Mouse (Mus musculus) frontal cortex, postnatal 36 days (tissue): ENCODE measurements at regions not wholly inside any gene's neighbourhood (a gene's known extent, or its start where the extent isn't known, plus 50 kb on each side); places are given as distances from the start of the nearest gene placed in this dataset.
A peak's percentile ranks its signal among the peaks of the same experiment; 100 is the strongest.

Source experiments
- DNase-seq, 2 experiments: peaks; one replicate each; pipeline ENCODE4 v3.0.0; 2022; ENCODE audit warnings: low spot score in 2 of 2

DNA sequence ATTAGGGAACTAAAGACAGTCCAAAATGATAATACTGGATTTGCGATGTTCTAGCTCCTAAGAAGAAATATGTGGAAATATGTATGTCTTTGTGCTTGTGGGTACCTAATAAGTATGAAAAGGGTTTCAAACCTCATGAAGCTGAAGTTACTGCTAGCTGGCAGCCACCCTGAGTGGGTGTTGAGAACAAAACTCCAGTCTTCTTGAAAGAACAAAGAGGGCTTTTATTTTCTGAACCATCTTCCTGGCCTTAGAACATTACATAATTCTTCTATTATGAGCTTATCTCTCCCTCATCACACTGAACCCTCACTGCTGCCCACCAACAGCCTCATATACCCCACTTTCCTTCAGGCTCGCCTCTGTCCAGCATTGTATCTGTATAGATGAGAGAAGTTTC lies 905.6 kb upstream of the Slc10a2 start:
- DNase-seq = no peak

DNA sequence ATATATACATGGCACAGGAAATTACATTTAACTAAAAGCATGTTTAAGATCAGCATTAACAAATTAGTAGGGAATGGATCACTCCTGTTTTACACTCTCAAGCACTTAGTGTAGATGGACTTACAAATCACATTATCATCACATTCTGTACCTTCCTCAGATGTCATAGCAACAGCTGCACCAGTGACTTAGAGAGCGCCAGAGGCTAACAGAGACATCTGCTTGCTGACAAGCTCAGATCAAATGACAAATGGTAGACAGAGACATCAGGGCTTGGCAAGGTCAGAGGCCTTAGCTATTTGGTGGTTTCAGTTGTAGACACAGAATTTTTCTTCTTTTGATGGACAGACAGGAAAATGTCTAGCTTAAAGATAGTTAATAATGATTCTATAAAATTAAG lies 897.5 kb upstream of the Slc10a2 start:
- no peak for DNase-seq

DNA sequence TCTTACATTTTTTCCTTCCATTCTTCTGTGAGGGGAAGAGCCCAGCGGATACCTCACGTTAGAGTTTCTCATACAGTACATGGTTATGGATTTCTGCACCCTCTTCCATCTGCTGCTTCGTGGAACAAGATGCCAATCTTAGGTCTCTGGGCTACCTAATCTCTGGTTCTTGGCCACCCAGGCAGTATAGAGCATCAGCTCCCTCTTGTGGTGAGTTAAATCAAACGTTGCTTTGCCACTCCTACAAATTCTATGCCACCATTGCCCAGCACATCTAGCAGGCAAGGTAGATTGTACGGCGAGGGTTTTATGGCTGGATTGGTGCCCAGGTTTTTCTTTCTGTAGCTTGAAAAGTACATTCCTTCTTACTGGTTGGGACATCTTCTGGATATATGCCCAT lies 889.7 kb upstream of the Slc10a2 start:
- DNase-seq = no peak

DNA sequence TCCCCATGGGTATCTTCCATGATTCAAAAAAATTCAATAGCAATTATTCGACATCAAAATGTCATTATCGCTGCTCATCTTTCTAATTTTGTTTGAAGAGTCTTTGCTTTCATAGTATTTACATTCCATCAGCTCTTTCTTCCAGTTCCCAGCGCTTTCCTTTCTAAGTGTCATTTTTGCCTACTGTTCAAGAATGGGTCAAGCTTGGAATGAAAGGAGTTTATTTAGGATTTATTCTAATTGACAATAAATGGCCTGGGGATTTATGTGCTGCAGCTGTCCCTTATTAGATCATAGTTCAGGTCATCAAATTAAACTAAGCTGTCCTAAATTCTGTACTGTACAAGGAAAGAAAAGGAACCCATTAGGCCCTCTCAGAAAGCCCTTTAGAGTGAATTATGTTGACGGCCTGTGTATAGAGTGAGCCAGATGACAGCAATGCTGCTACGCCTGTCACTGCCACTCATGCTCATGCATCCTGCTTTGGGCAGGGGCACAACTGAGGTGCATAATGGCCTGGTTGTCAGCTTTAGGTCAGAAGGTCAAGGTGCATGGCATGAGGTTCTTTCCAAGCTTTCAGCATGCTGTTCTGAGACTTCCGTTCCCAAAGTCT lies 860.4 kb upstream of the Slc10a2 start:
- DNase-seq = no peak

DNA sequence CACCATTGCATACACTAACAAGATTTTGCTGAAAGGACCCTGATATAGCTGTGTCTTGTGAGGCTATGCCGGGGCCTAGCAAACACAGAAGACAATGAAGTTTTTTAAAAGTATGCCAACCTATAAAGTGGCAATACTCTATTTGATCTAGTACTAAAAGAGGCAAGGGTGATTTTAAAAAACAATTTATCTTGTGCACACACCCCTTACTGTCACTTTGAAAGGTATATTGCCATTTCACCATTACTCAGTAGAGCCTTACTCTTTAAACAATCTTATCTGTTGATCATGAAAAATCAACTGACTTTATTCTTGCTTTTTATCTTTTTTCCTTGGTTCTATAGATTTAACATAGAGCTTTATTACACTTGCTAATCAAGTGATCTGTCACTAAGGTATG lies 859.1 kb upstream of the Slc10a2 start:
- no peak for DNase-seq

DNA sequence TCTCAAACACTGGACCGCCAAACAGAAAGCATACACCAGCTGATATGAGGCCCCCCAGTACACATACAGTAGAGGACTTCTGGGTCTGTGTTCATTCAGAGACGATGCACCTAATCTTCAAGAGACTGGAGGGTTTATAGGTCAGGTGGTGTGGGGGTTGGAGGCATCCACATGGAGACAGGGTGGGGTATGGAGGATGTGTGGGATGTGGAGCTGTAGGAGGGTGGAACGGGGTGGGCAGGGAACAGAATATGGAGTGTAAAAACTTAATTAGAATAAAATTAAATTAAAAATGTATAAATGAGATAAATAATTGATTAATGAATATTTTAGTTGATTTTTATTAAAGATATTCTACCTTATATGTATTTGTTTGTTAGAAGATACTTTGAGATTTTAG lies 832.9 kb upstream of the Slc10a2 start:
- DNase-seq = no peak

DNA sequence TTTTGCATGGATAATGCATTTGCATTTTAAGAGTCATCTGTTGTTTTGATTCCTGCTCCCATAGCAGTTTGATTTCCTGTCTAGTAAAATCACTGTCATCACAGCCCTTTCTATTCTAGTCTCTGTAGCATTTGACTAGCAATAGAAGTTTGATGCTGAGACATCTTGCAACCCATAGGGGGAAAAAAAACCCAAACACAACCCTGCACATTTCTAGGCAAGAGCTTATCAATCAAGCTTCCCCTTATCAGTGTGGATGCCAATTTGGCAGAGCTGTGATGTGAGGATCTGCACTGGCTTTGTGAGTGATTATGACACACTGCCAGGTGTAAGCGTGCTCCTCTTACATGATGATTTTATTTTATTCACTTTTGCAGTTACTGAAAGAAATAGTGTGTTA lies 813.0 kb upstream of the Slc10a2 start:
- DNase-seq = peak; percentile 3 to 9
